Mouse (Mus musculus): Measurements from ENCODE around the gene Olfr854. TPM values are rescaled to one million over a fixed set of nuclear protein-coding genes. Genes with fewer than 3 reads are reported as not detected.

Olfr854 gene
- total RNA-seq (2014; rRNA removed): not detected in 2 replicates
- not detected in 2 replicates for polyA plus RNA-seq (2015; fragmentation: Nextera tagmentation; extraction: Ambion mirVana)

GRCm38 (mm10) chr9:19567282-19567681 lies at the start of gene Olfr854:
Olfr854 (minus strand) TSS chr9:19567382.
- Histone ChIP-seq H3K9me3 (ENCODE audit: low read length) (peaks cover 5% of the 10 kb centered on the region; the same call in 1 of the 2 replicates), H3K27me3 (ENCODE audit: insufficient read depth, low read length) (no peaks in the 10 kb centered on the region), H3K4me3 (ENCODE audit: low read depth, low read length) (no peak within 1 kb of the TSS), H3K4me1 (ENCODE audit: insufficient read depth) (no peaks in the 10 kb centered on the region), H3K27ac (ENCODE audit: low read depth, low read length) (no peak within 1 kb of the TSS), H3K36me3 (ENCODE audit: insufficient read depth) (no peaks in the 10 kb centered on the region), H3K4me2 (ENCODE audit: low read depth) (no peak within 1 kb of the TSS), H3K9ac (no peak within 1 kb of the TSS)
- no peak for TF ChIP-seq CTCF (IDR thresholded peaks at IDR 0.05; ENCODE audit: low read depth)
- ATAC-seq (no peak), DNase-seq (no peak)
- 70% methylated on average over 1 of the region's 1 CpGs for WGBS

- H3K4me2 ChIP-seq (ENCODE audit: low read depth): no peak within 1 kb of the TSS
- no peak within 1 kb of the TSS for H3K27ac ChIP-seq (ENCODE audit: low read depth, low read length)
- H3K27me3 ChIP-seq (ENCODE audit: insufficient read depth, low read length): no peaks in the 10 kb centered on the region
- H3K4me1 ChIP-seq (ENCODE audit: insufficient read depth): no peaks in the 10 kb centered on the region
- no peak for TF ChIP-seq CTCF (IDR thresholded peaks at IDR 0.05; ENCODE audit: low read depth)
- H3K4me3 ChIP-seq (ENCODE audit: low read depth, low read length): no peak within 1 kb of the TSS
- DNase-seq: no peak
- no peak for ATAC-seq
- H3K36me3 ChIP-seq (ENCODE audit: insufficient read depth): no peaks in the 10 kb centered on the region
- no peak within 1 kb of the TSS for H3K9ac ChIP-seq
- no peaks in the 10 kb centered on the region for H3K9me3 ChIP-seq (ENCODE audit: low read length)
Observed at GRCm38 (mm10) chr9:19582317-19582716, 15.1 kb upstream of the Olfr854 start, which contains the start of gene Olfr855. Olfr855 (plus strand) TSS chr9:19582617.

GRCm38 (mm10) chr9:19540976-19541375 lies 26.2 kb downstream of the Olfr854 start, which contains the start of gene Olfr853:
Olfr853 (minus strand) TSS chr9:19541076.
- Histone ChIP-seq H3K27ac (ENCODE audit: low read depth, low read length) (no peak within 1 kb of the TSS), H3K36me3 (ENCODE audit: insufficient read depth) (no peaks in the 10 kb centered on the region), H3K4me3 (ENCODE audit: low read depth, low read length) (no peak within 1 kb of the TSS), H3K9ac (no peak within 1 kb of the TSS), H3K4me2 (ENCODE audit: low read depth) (no peak within 1 kb of the TSS), H3K9me3 (ENCODE audit: low read length) (no peaks in the 10 kb centered on the region), H3K27me3 (ENCODE audit: insufficient read depth, low read length) (no peaks in the 10 kb centered on the region), H3K4me1 (ENCODE audit: insufficient read depth) (no peaks in the 10 kb centered on the region)
- WGBS: 76% methylated on average over 1 of the region's 1 CpGs
- TF ChIP-seq CTCF (IDR thresholded peaks at IDR 0.05; ENCODE audit: low read depth): no peak
- DNase-seq (no peak), ATAC-seq (no peak)

Other genes starting within 250 kb of the Olfr854 start
- gene Olfr845, start 230.9 kb downstream of the Olfr854 start, total RNA-seq (2014; rRNA removed): not detected in 2 replicates
- gene Olfr845, start 230.9 kb downstream of the Olfr854 start, polyA plus RNA-seq (2015; fragmentation: Nextera tagmentation; extraction: Ambion mirVana): not detected in 2 replicates
- gene Olfr846, start 203.4 kb downstream of the Olfr854 start, total RNA-seq (2014; rRNA removed): not detected in 2 replicates
- gene Olfr846, start 203.4 kb downstream of the Olfr854 start, polyA plus RNA-seq (2015; fragmentation: Nextera tagmentation; extraction: Ambion mirVana): not detected in 2 replicates
- not detected in 2 replicates for gene Olfr847, start 188.7 kb downstream of the Olfr854 start, total RNA-seq (2014; rRNA removed)
- not detected in 2 replicates for gene Olfr847, start 188.7 kb downstream of the Olfr854 start, polyA plus RNA-seq (2015; fragmentation: Nextera tagmentation; extraction: Ambion mirVana)
- not detected in 2 replicates for gene Olfr849, start 127.1 kb downstream of the Olfr854 start, total RNA-seq (2014; rRNA removed)
- gene Olfr849, start 127.1 kb downstream of the Olfr854 start, polyA plus RNA-seq (2015; fragmentation: Nextera tagmentation; extraction: Ambion mirVana): not detected in 2 replicates
- not detected in 2 replicates for gene Olfr850, start 89.1 kb downstream of the Olfr854 start, total RNA-seq (2014; rRNA removed)
- gene Olfr850, start 89.1 kb downstream of the Olfr854 start, polyA plus RNA-seq (2015; fragmentation: Nextera tagmentation; extraction: Ambion mirVana): not detected in 2 replicates
- not detected in 2 replicates for gene Olfr851, start 74.1 kb downstream of the Olfr854 start, total RNA-seq (2014; rRNA removed)
- gene Olfr851, start 74.1 kb downstream of the Olfr854 start, polyA plus RNA-seq (2015; fragmentation: Nextera tagmentation; extraction: Ambion mirVana): not detected in 2 replicates
- not detected in 2 replicates for gene Olfr853, start 26.3 kb downstream of the Olfr854 start, total RNA-seq (2014; rRNA removed)
- gene Olfr853, start 26.3 kb downstream of the Olfr854 start, polyA plus RNA-seq (2015; fragmentation: Nextera tagmentation; extraction: Ambion mirVana): not detected in 2 replicates
- not detected in 2 replicates for gene Olfr855, start 15.2 kb upstream of the Olfr854 start, total RNA-seq (2014; rRNA removed)
- gene Olfr855, start 15.2 kb upstream of the Olfr854 start, polyA plus RNA-seq (2015; fragmentation: Nextera tagmentation; extraction: Ambion mirVana): not detected in 2 replicates
- 43.3 and 49.5 TPM in 2 replicates for gene Zfp317, start 54.7 kb upstream of the Olfr854 start, total RNA-seq (2014; rRNA removed)
- gene Zfp317, start 54.7 kb upstream of the Olfr854 start, polyA plus RNA-seq (2015; fragmentation: Nextera tagmentation; extraction: Ambion mirVana): 19.9 and 23.9 TPM in 2 replicates
- not detected in 2 replicates for gene Olfr857, start 142.1 kb upstream of the Olfr854 start, total RNA-seq (2014; rRNA removed)
- not detected in 2 replicates for gene Olfr857, start 142.1 kb upstream of the Olfr854 start, polyA plus RNA-seq (2015; fragmentation: Nextera tagmentation; extraction: Ambion mirVana)
- gene Olfr58, start 212.9 kb upstream of the Olfr854 start, total RNA-seq (2014; rRNA removed): not detected in 2 replicates
- gene Olfr58, start 212.9 kb upstream of the Olfr854 start, polyA plus RNA-seq (2015; fragmentation: Nextera tagmentation; extraction: Ambion mirVana): not detected in 2 replicates
- not detected in 2 replicates for gene Olfr859, start 237.5 kb upstream of the Olfr854 start, total RNA-seq (2014; rRNA removed)
- gene Olfr859, start 237.5 kb upstream of the Olfr854 start, polyA plus RNA-seq (2015; fragmentation: Nextera tagmentation; extraction: Ambion mirVana): not detected in 2 replicates